Mouse (Mus musculus) embryo, embryonic 10.5 days (tissue): ENCODE measurements around the gene Gls.

ENCODE experiments used
- DNase-seq: peaks from one replicate; pipeline ENCODE4 v3.0.0-alpha.2; 2015; ENCODE audit warnings: low spot score

The Gls gene

DNA sequence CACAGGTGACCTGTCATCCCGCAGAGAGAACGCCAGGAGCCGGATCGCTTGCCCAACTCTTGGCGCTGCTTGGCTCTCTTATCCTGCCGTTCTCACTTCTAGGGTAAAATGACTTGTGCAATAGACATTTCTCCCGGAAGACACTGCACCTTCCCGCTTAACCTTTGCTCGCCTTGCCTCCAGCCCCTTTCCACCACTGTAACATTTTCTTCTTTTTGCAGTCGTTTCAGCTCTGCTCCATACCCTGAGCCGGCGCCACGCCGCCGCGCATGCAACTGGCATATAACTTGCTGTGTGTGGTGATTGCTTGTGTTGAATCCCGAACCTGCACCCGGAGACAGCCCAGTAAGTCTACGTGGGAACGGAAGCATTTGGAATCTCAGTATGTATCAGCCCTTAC, 113.3 kb downstream of the Gls start:
- peak; percentile 21 for DNase-seq

DNA sequence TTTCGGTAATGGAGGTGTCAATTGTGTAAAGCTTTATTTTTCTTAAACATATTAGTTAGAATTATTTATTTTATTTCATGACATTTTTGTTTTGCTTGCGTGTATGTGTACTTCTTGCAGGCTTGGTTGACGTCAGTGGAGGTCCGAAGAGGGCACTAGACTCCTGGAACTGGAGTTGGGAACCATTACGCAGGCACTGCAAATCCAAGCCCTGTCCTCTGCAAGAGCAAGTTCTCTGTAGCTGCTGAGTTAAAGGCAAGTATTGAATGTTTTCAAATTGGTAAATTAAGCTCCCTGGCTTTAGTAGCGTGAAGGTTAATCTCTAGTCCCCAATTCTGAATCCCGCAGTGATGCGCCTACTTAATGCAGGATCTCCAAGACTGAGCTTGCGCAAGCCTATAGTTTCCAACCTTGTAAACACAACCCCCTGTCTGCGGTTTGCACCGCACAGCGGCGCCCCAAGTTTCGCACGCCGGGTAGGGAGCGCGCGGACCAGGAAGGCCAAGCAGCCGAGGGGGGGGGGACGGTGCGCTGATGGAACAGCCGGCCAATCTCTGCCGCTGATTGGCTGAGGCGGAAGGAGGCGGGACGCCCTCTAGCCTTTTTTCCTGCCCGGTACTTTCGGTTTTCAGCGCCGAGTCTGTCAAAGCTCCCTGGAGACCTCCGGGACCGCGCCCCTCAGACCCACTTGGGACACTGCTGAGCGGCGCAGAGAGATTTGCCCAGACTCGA, 114.0 kb downstream of the Gls start, which contains the start of gene Stat1:
Gene Stat1, plus strand, starts transcription at position 581 of the 732 bp plus-strand sequence.
- DNase-seq: peak; percentile 94

GRCm38 (mm10) chr1:52117777-52118176, 115.3 kb downstream of the Gls start:
- DNase-seq: no peak

- DNase-seq: no peak
Measured at GRCm38 (mm10) chr1:52116441-52116840, 116.6 kb downstream of the Gls start.

GRCm38 (mm10) chr1:52113666-52114069, 119.4 kb downstream of the Gls start:
- peak; percentile 97 for DNase-seq
